Mouse (Mus musculus) kidney, adult 2 months (tissue): ENCODE data around the gene Klhdc8b. TPM values are rescaled to one million over a fixed set of nuclear protein-coding genes. Genes with fewer than 3 reads are reported as not detected.

ENCODE experiments used
- DNase-seq: peaks from one replicate; pipeline ENCODE4 v3.0.0; 2021
- H3K27ac ChIP-seq: fragments of 200-500 bp; 2 replicates; pipeline ENCODE4 v1.5.1; 2012; ENCODE audit warnings: low read depth, low read length, control low read depth, inconsistent platforms; ENCODE audit not compliant: insufficient read depth
- H3K27me3 ChIP-seq: fragments of 200-500 bp; replicated peaks from 2 replicates; pipeline ENCODE4 v1.6.1; 2012; ENCODE audit warnings: mild to moderate bottlenecking, moderate library complexity, low read length, inconsistent platforms; ENCODE audit not compliant: control insufficient read depth, insufficient read depth
- H3K36me3 ChIP-seq: fragments of 200-500 bp; 2 replicates; pipeline ENCODE4 v1.6.1; 2012; ENCODE audit warnings: mild to moderate bottlenecking, moderate library complexity, low read length, inconsistent platforms; ENCODE audit not compliant: control insufficient read depth, insufficient read depth
- H3K4me1 ChIP-seq: fragments of 200-500 bp; 2 replicates; pipeline ENCODE4 v1.6.1; 2011; ENCODE audit warnings: low read length; ENCODE audit not compliant: control insufficient read depth, insufficient read depth
- H3K4me3 ChIP-seq: fragments of 200-500 bp; 2 replicates; pipeline ENCODE4 v1.5.1; 2011; ENCODE audit warnings: mild to moderate bottlenecking, low read depth, low read length, control low read depth; ENCODE audit not compliant: insufficient read depth
- CTCF ChIP-seq: fragments of 200-500 bp; conservative IDR thresholded peaks from 2 replicates; pipeline ENCODE4 v1.5.1; 2011; ENCODE audit warnings: low read depth, mild to moderate bottlenecking, control low read depth, low read length, moderate library complexity, mixed read lengths; ENCODE audit not compliant: insufficient read depth, insufficient read length
- POLR2A ChIP-seq: fragments of 200-500 bp; IDR thresholded peaks from one replicate; pipeline ENCODE4 v1.6.1; 2011; ENCODE audit warnings: low read depth, low read length, control low read depth
- WGBS: fragments of 180-500 bp; shearing (Covaris S2); methylation state at CpG from one replicate; pipeline ENCODE4 v1.1.7; 2018; 5-methylcytosine and 5-hydroxymethylcytosine counted together
- polyA plus RNA-seq: library from polyadenylated mRNA; depleted of rRNA; stranded (reverse); fragments of >200 nt; gene quantifications from 2 replicates; pipeline ENCODE4 v1.2.3, GENCODE M21; 2012

The Klhdc8b gene
- polyA plus RNA-seq, 1 experiment, result 35.0 TPM

- 97% methylated on average over 2 of the region's 2 CpGs for WGBS
Measured at GRCm38 (mm10) chr9:108466219-108466618, 4.8 kb upstream of the Klhdc8b start.

GRCm38 (mm10) chr9:108463713-108464112 is 2.3 kb upstream of the Klhdc8b start:
- WGBS, result 95% methylated on average over 9 of the region's 9 CpGs
- no peak overlapping the region for H3K27ac ChIP-seq
- H3K36me3 ChIP-seq, result no peaks in the 10 kb centered on the region
- H3K4me1 ChIP-seq, result peaks cover 9% of the 10 kb centered on the region; the same call in 1 of the 2 replicates
- no peak overlapping the region for H3K4me3 ChIP-seq
- H3K27me3 ChIP-seq, result no peaks in the 10 kb centered on the region
- TF ChIP-seq CTCF (no peak), POLR2A (no peak)
- no peak for DNase-seq

More at GRCm38 (mm10) chr9:108466219-108466618, 4.8 kb upstream of the Klhdc8b start:
- no peak overlapping the region for H3K4me3 ChIP-seq
- no peaks in the 10 kb centered on the region for H3K27me3 ChIP-seq
- H3K4me1 ChIP-seq, result peaks cover 6% of the 10 kb centered on the region; the same call in 1 of the 2 replicates
- no peak for DNase-seq
- H3K36me3 ChIP-seq, result no peaks in the 10 kb centered on the region
- H3K27ac ChIP-seq, result no peak overlapping the region
- no peak for TF ChIP-seq CTCF
- no peak for TF ChIP-seq POLR2A

- Histone ChIP-seq H3K4me1 (peaks cover 14% of the 10 kb centered on the region; the same call in 1 of the 2 replicates), H3K36me3 (no peaks in the 10 kb centered on the region), H3K27me3 (no peaks in the 10 kb centered on the region), H3K4me3 (no peak overlapping the region), H3K27ac (0 out of 2 replicates have a peak overlapping the region, but pooled peaks have one; percentile 33)
- TF ChIP-seq CTCF, result no peak
- no peak for TF ChIP-seq POLR2A
- DNase-seq, result peak; percentile 32
- WGBS, result 42% methylated on average over 10 of the region's 10 CpGs
Measured at GRCm38 (mm10) chr9:108462192-108462591, 811 bp upstream of the Klhdc8b start.

- Histone ChIP-seq H3K4me1 (peaks cover 14% of the 10 kb centered on the region; the same call in 1 of the 2 replicates), H3K4me3 (peak overlapping the region; percentile 64; the same call in 1 of the 2 replicates), H3K36me3 (no peaks in the 10 kb centered on the region), H3K27me3 (no peaks in the 10 kb centered on the region), H3K27ac (peak overlapping the region; percentile 33; the same call in 1 of the 2 replicates)
- TF ChIP-seq CTCF (no peak), POLR2A (no peak)
- 64% methylated on average over 5 of the region's 5 CpGs for WGBS
- no peak for DNase-seq
Measured at GRCm38 (mm10) chr9:108461675-108462074, 294 bp upstream of the Klhdc8b start.

GRCm38 (mm10) chr9:108460319-108461178 is 832 bp downstream of the Klhdc8b start, which contains the start of gene Ccdc71:
Ccdc71 (plus strand) TSS chr9:108460527.
- WGBS, result under 1% methylated on average over 51 of the region's 52 CpGs
- peak; percentile 91 for DNase-seq
- TF ChIP-seq POLR2A (peak; percentile 38), CTCF (no peak)
- peak within 1 kb of the TSS; percentile 64 for H3K4me3 ChIP-seq
- peak within 1 kb of the TSS; percentile 78 for H3K27ac ChIP-seq
- no peaks in the 10 kb centered on the region for H3K36me3 ChIP-seq
- peaks cover 14% of the 10 kb centered on the region; the same call in 1 of the 2 replicates for H3K4me1 ChIP-seq
- H3K27me3 ChIP-seq, result no peaks in the 10 kb centered on the region

- Histone ChIP-seq H3K4me1 (peaks cover 14% of the 10 kb centered on the region; the same call in 1 of the 2 replicates), H3K27me3 (no peaks in the 10 kb centered on the region), H3K27ac (peak overlapping the region; percentile 65), H3K4me3 (peak overlapping the region; percentile 64), H3K36me3 (no peaks in the 10 kb centered on the region)
- no peak for DNase-seq
- no peak for TF ChIP-seq CTCF
- TF ChIP-seq POLR2A, result no peak
- WGBS, result 73% methylated on average over 1 of the region's 1 CpGs
Measured at GRCm38 (mm10) chr9:108459939-108460318, 1.5 kb downstream of the Klhdc8b start.

- WGBS, result 92% methylated on average over 10 of the region's 10 CpGs
- no peak overlapping the region for H3K27ac ChIP-seq
- no peak for TF ChIP-seq POLR2A
- no peak for TF ChIP-seq CTCF
- no peak overlapping the region for H3K4me3 ChIP-seq
- H3K27me3 ChIP-seq, result no peaks in the 10 kb centered on the region
- H3K4me1 ChIP-seq, result peaks cover 17% of the 10 kb centered on the region; the same call in 1 of the 2 replicates
- DNase-seq, result no peak
- no peaks in the 10 kb centered on the region for H3K36me3 ChIP-seq
Measured at GRCm38 (mm10) chr9:108456953-108457352, 4.4 kb downstream of the Klhdc8b start.
